In genomic region chr9:13806854-13807253, GRCm38 (mm10) we compare ENCODE assay signal across 17 mouse cellular contexts.
"Had no signal": no experiment of that assay in that cellular context is flagged by ENCODE, and none has a peak within 500 bp of the region (broad histone marks: within the 10 kb centered on the region; RNA-seq: fewer than 3 reads in every experiment).

No protein-coding gene starts in this region.

- H3K9me3 ChIP-seq: liver, embryonic 12.5 days; midbrain, embryonic 10.5 days; midbrain, embryonic 13.5 days; neural tube, embryonic 13.5 days; neural tube, embryonic 15.5 days had no signal

- H3K4me2 ChIP-seq: liver, embryonic 12.5 days; lung, embryonic 14.5 days; midbrain, embryonic 13.5 days; neural tube, embryonic 13.5 days; neural tube, embryonic 15.5 days had no signal

- H3K9ac ChIP-seq: liver, embryonic 12.5 days; liver, embryonic 14.5 days; lung, embryonic 14.5 days; midbrain, embryonic 13.5 days; neural tube, embryonic 13.5 days; neural tube, embryonic 15.5 days had no signal

- H3K27me3 ChIP-seq: liver, embryonic 12.5 days; midbrain, embryonic 13.5 days; neural tube, embryonic 13.5 days; neural tube, embryonic 15.5 days had no signal

- DNase-seq: lung, embryonic 14.5 days; retina, postnatal 1 day; right cerebral cortex, adult 18-20 months; right cerebral cortex, postnatal 25 days; right cerebral cortex, postnatal 4 days; spleen, adult 18-20 months; thymus, adult 18-20 months; thymus, postnatal 14 days; thymus, postnatal 36 days had no signal

- H3K27ac ChIP-seq: liver, embryonic 12.5 days; liver, embryonic 14.5 days; midbrain, embryonic 10.5 days; midbrain, embryonic 13.5 days; neural tube, embryonic 13.5 days; neural tube, embryonic 15.5 days had no signal

- ATAC-seq: liver, embryonic 12.5 days; midbrain, embryonic 13.5 days; midbrain, embryonic 16.5 days had no signal

- H3K4me1 ChIP-seq: liver, embryonic 12.5 days; midbrain, embryonic 10.5 days; midbrain, embryonic 13.5 days; neural tube, embryonic 13.5 days; neural tube, embryonic 15.5 days had no signal

- H3K4me3 ChIP-seq: liver, embryonic 12.5 days; midbrain, embryonic 10.5 days; midbrain, embryonic 13.5 days; myocyte; neural tube, embryonic 13.5 days; neural tube, embryonic 15.5 days had no signal
